Mouse (Mus musculus): ENCODE measurements around the gene Btbd35f13. TPM values are rescaled to one million over a fixed set of nuclear protein-coding genes. Genes with fewer than 3 reads are reported as not detected.

Btbd35f13 gene
- polyA plus RNA-seq (2015; fragmentation: Illumina TruSeq; extraction: RNeasy Lipid Tissue Mini Kit (QIAGEN cat#74804); ENCODE audit: insufficient read depth, low replicate concordance): not detected

GRCm38 (mm10) chrX:33656872-33657271, at the start of gene Btbd35f13:
Btbd35f13 (plus strand) TSS chrX:33657172.

DNA sequence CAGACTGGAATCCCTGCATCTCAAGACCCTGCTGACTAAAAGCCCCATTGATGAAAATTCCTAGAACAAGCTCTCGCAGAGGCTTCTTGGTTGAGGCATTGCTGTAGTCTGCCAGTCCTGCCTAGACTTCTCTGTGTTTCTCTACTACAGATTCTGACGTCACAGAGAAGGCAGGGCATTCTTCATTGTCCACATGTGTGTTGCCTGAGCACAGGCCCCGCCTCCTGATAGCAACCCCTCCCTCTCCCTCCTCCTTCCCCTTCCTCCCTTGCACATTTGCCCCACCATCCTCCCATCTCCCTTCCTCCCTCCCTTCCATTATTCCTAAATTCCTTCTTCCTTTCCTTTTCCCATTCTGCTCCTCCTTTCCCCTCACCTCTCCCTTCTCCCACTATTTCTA, 45.3 kb downstream of the Btbd35f13 start, which contains the start of gene Btbd35f14:
Gene Btbd35f14, minus strand, starts transcription at position 101 of the 400 bp plus-strand sequence.

Other genes with a start within 250 kb of the Btbd35f13 start
- gene Btbd35f15, start 79.9 kb upstream of the Btbd35f13 start, polyA plus RNA-seq (2015; fragmentation: Illumina TruSeq; extraction: RNeasy Lipid Tissue Mini Kit (QIAGEN cat#74804); ENCODE audit: insufficient read depth, low replicate concordance): not detected
- gene Btbd35f14, start 45.2 kb downstream of the Btbd35f13 start, polyA plus RNA-seq (2015; fragmentation: Illumina TruSeq; extraction: RNeasy Lipid Tissue Mini Kit (QIAGEN cat#74804); ENCODE audit: insufficient read depth, low replicate concordance): not detected

All from spleen, adult 10 weeks (tissue).